Comparison of ENCODE assay signal across 9 mouse cellular contexts in genomic region chr12:72085024-72085328, GRCm38 (mm10). TPM values are rescaled to one million over a fixed set of nuclear protein-coding genes. Genes with fewer than 3 reads are reported as not detected.
DNase-seq lines count a peak whose midpoint lies in the region; ATAC-seq and TF ChIP-seq lines count a peak whose summit lies in the region.
"Had no signal": no experiment of that assay in that cellular context is flagged by ENCODE, and none has a peak within 500 bp of the region (broad histone marks: within the 10 kb centered on the region; RNA-seq: fewer than 3 reads in every experiment).

No protein-coding gene starts in this region.

- TF ChIP-seq POLR2A in ES-Bruce4 (IDR thresholded peaks at IDR 0.05; ENCODE audit: insufficient read depth, low read length), result no peak

- peak; percentile 28 for ATAC-seq in heart, embryonic 11.5 days (replicated peaks; ENCODE audit: insufficient number of reproducible peaks, low FRiP score, low TSS enrichment)
- ATAC-seq in megakaryocyte progenitor cell, adult 5-6 weeks (replicated peaks; ENCODE audit: poor library complexity), result peak; percentile 9

- WGBS in heart, embryonic 11.5 days (ENCODE audit: insufficient replicate concordance), result under 1% methylated on average over 31 of the region's 31 CpGs
- under 1% methylated on average over 31 of the region's 31 CpGs for WGBS in hindbrain, embryonic 10.5 days

- TF ChIP-seq EP300 in ES-Bruce4 (IDR thresholded peaks at IDR 0.05; ENCODE audit: insufficient read depth, low read depth, low read length), result no peak

- H3K36me3 ChIP-seq in heart, embryonic 11.5 days (ENCODE audit: control insufficient read depth, insufficient read depth, low read length), result no peaks in the 10 kb centered on the region
- H3K36me3 ChIP-seq in ES-Bruce4 (ENCODE audit: control insufficient read depth, insufficient read depth, low read length, poor library complexity, severe bottlenecking), result no peaks in the 10 kb centered on the region; the same call in 1 of the 2 replicates
- H3K36me3 ChIP-seq in hindbrain, embryonic 10.5 days, result peaks cover 5% of the 10 kb centered on the region

- no peak for TF ChIP-seq CTCF in ES-Bruce4 (IDR thresholded peaks at IDR 0.05; ENCODE audit: low read depth, low read length)

- H3K9me3 ChIP-seq in heart, embryonic 11.5 days (replicated peaks; ENCODE audit: control insufficient read depth, low read length), result no peaks in the 10 kb centered on the region
- no peaks in the 10 kb centered on the region for H3K9me3 ChIP-seq in ES-Bruce4 (replicated peaks; ENCODE audit: control insufficient read depth, insufficient read depth, low read length, poor library complexity, severe bottlenecking)
- H3K9me3 ChIP-seq in hindbrain, embryonic 10.5 days, result no peaks in the 10 kb centered on the region

- peak overlapping the region; percentile 94 for H3K4me2 ChIP-seq in heart, embryonic 11.5 days

- H3K9ac ChIP-seq in heart, embryonic 11.5 days (ENCODE audit: low read depth, low read length), result peak overlapping the region; percentile 82
- H3K9ac ChIP-seq in ES-Bruce4 (ENCODE audit: low read depth, poor library complexity, severe bottlenecking), result peak overlapping the region; percentile 81

- peaks cover 23% of the 10 kb centered on the region for H3K4me1 ChIP-seq in heart, embryonic 11.5 days (ENCODE audit: control insufficient read depth, insufficient read depth, low read length)
- H3K4me1 ChIP-seq in ES-Bruce4 (ENCODE audit: control insufficient read depth, insufficient read depth, low read length), result no peaks in the 10 kb centered on the region
- peaks cover 37% of the 10 kb centered on the region for H3K4me1 ChIP-seq in hindbrain, embryonic 10.5 days (replicated peaks)

- H3K27me3 ChIP-seq in heart, embryonic 11.5 days (ENCODE audit: control insufficient read depth, insufficient read depth, low read length), result no peaks in the 10 kb centered on the region
- no peaks in the 10 kb centered on the region for H3K27me3 ChIP-seq in ES-Bruce4 (ENCODE audit: control insufficient read depth, insufficient read depth, low read length, poor library complexity, severe bottlenecking)
- no peaks in the 10 kb centered on the region for H3K27me3 ChIP-seq in hindbrain, embryonic 10.5 days (ENCODE audit: insufficient read depth, poor library complexity, severe bottlenecking)

- H3K4me3 ChIP-seq in heart, embryonic 11.5 days (ENCODE audit: low read depth, low read length), result peak overlapping the region; percentile 65
- H3K4me3 ChIP-seq in ES-Bruce4 (ENCODE audit: low read depth, low read length), result peak overlapping the region; percentile 72
- peak overlapping the region; percentile 73 for H3K4me3 ChIP-seq in hindbrain, embryonic 10.5 days

- DNase-seq in heart, adult 8-10 months (ENCODE audit: low spot score), result no peak
- DNase-seq in hindbrain, embryonic 10.5 days (ENCODE audit: low spot score), result no peak
- no peak for DNase-seq in Muller cell, postnatal 12 days (ENCODE audit: inconsistent ontology term)
- no peak for DNase-seq in spleen, adult 12 weeks (ENCODE audit: low spot score)
- DNase-seq in retina, embryonic 14.5 days (ENCODE audit: low spot score), result no peak

- peak overlapping the region; percentile 89 for H3K27ac ChIP-seq in heart, embryonic 11.5 days (ENCODE audit: low read depth, low read length)
- no peak overlapping the region for H3K27ac ChIP-seq in ES-Bruce4 (ENCODE audit: insufficient read depth, low read length)
- H3K27ac ChIP-seq in hindbrain, embryonic 10.5 days, result peak overlapping the region; percentile 97

RNA-seq across cellular contexts. Expression of gene L3hypdh, which starts 0.3 kb away (rescaled TPM):
- polyA plus RNA-seq in heart, embryonic 11.5 days (2014; fragmentation: Nextera tagmentation; extraction: Ambion mirVana), result 17.1 and 18.5 TPM in 2 replicates
- 1 to 10 TPM; 4.9 to 9.1 (median 8.1) TPM for total RNA-seq in heart, adult 8-10 months (2022)
- 5.5 and 8.3 TPM in 2 replicates for polyA plus RNA-seq in ES-Bruce4 (2011; ENCODE audit: insufficient read depth, insufficient read length, low read depth, missing spikeins)
- 9.2 and 9.9 TPM in 2 replicates for polyA plus RNA-seq in hindbrain, embryonic 10.5 days (2016; fragmentation: Nextera tagmentation; extraction: Ambion mirVana)
- 0.42 and 1.8 TPM in 2 replicates for total RNA-seq in megakaryocyte progenitor cell, adult 5-6 weeks (2015)
- 0.84 and 1.7 TPM in 2 replicates for total RNA-seq in megakaryocyte progenitor cell, adult 5-6 weeks (2017)

RNA-seq across cellular contexts. Expression of gene Jkamp, which starts 0.4 kb away (rescaled TPM):
- 54.7 and 62.3 TPM in 2 replicates for polyA plus RNA-seq in heart, embryonic 11.5 days (2014; fragmentation: Nextera tagmentation; extraction: Ambion mirVana)
- total RNA-seq in heart, adult 8-10 months (2022), result 10 to 100 TPM; 21.1 to 24.8 (median 22.8) TPM
- polyA plus RNA-seq in ES-Bruce4 (2011; ENCODE audit: insufficient read depth, insufficient read length, low read depth, missing spikeins), result 42.1 and 42.6 TPM in 2 replicates
- 85.1 and 95.7 TPM in 2 replicates for polyA plus RNA-seq in hindbrain, embryonic 10.5 days (2016; fragmentation: Nextera tagmentation; extraction: Ambion mirVana)
- 33.8 and 41.6 TPM in 2 replicates for total RNA-seq in megakaryocyte progenitor cell, adult 5-6 weeks (2015)
- 17.0 and 23.6 TPM in 2 replicates for total RNA-seq in megakaryocyte progenitor cell, adult 5-6 weeks (2017)

RNA-seq across cellular contexts. Expression of gene Gpr135, which starts 14.1 kb away (rescaled TPM):
- 0.34 and 0.62 TPM in 2 replicates for polyA plus RNA-seq in heart, embryonic 11.5 days (2014; fragmentation: Nextera tagmentation; extraction: Ambion mirVana)
- total RNA-seq in heart, adult 8-10 months (2022), result under 1 TPM; 0.26 to 0.41 (median 0.31) TPM
- polyA plus RNA-seq in ES-Bruce4 (2011; ENCODE audit: insufficient read depth, insufficient read length, low read depth, missing spikeins), result 0.97 and 1.8 TPM in 2 replicates
- 0.56 and 0.69 TPM in 2 replicates for polyA plus RNA-seq in hindbrain, embryonic 10.5 days (2016; fragmentation: Nextera tagmentation; extraction: Ambion mirVana)
- 0.32 TPM in 1 of 2 replicates, not detected in the other for total RNA-seq in megakaryocyte progenitor cell, adult 5-6 weeks (2015)
- 0.07 TPM in 1 of 2 replicates, not detected in the other for total RNA-seq in megakaryocyte progenitor cell, adult 5-6 weeks (2017)
- total RNA-seq: hematopoietic stem cell, adult 5-6 weeks had no signal
